Mouse (Mus musculus) T-helper 17 cell (primary cell): ENCODE results near the gene Eif3l.

Experiments used
- in situ Hi-C, 2 experiments: fragments of 300-600 bp; cut with MboI, MseI; formaldehyde crosslinking; loops; 1 replicate in 1 of 2; 2 replicates in 1 of 2; pipeline ENCODE4 v1.15.1; 2025; ENCODE audit warnings: high pct_unique_total_duplicates in 2 of 2

The Eif3l gene

GRCm38 (mm10) chr15:79123751-79124150, 48.8 kb downstream of the Eif3l start:
- in situ Hi-C loops: no loop called here

- in situ Hi-C loops: no loop called here
Observed at GRCm38 (mm10) chr15:79124331-79124875, 49.4 kb downstream of the Eif3l start.

GRCm38 (mm10) chr15:79126217-79126932, 51.4 kb downstream of the Eif3l start:
- in situ Hi-C loops: no loop called here

GRCm38 (mm10) chr15:79127101-79127500, 52.1 kb downstream of the Eif3l start:
- in situ Hi-C loops: no loop called here

GRCm38 (mm10) chr15:79128208-79128607, 53.2 kb downstream of the Eif3l start:
- in situ Hi-C loops: no loop called here

- in situ Hi-C loops: no loop called here
Observed at GRCm38 (mm10) chr15:79129311-79129710, 54.3 kb downstream of the Eif3l start.

GRCm38 (mm10) chr15:79130782-79131181, 55.8 kb downstream of the Eif3l start:
- in situ Hi-C loops: no loop called here

GRCm38 (mm10) chr15:79131442-79131841, 56.5 kb downstream of the Eif3l start:
- in situ Hi-C loops: no loop called here

GRCm38 (mm10) chr15:79133191-79133661, 58.2 kb downstream of the Eif3l start:
- in situ Hi-C loops: no loop called here

GRCm38 (mm10) chr15:79134496-79135270, 59.7 kb downstream of the Eif3l start:
- in situ Hi-C loops: no loop called here

- in situ Hi-C loops: no loop called here
Observed at GRCm38 (mm10) chr15:79135332-79135731, 60.4 kb downstream of the Eif3l start.

GRCm38 (mm10) chr15:79135783-79136575, 61.0 kb downstream of the Eif3l start:
- in situ Hi-C loops: no loop called here

GRCm38 (mm10) chr15:79139640-79140039, 64.7 kb downstream of the Eif3l start:
- in situ Hi-C loops: no loop called here

- in situ Hi-C loops: no loop called here
Observed at GRCm38 (mm10) chr15:79140866-79141565, 66.0 kb downstream of the Eif3l start, which contains the start of the genes Polr2f and 1700088E04Rik. Gene Polr2f (plus strand): TSS chr15:79141009. Gene 1700088E04Rik (minus strand): TSS chr15:79141253.

GRCm38 (mm10) chr15:79141566-79141917, 66.6 kb downstream of the Eif3l start:
- in situ Hi-C loops: no loop called here

GRCm38 (mm10) chr15:79143316-79143715, 68.3 kb downstream of the Eif3l start:
- in situ Hi-C loops: no loop called here
